ENCODE assay signal across 15 mouse cellular contexts in the genomic region with DNA sequence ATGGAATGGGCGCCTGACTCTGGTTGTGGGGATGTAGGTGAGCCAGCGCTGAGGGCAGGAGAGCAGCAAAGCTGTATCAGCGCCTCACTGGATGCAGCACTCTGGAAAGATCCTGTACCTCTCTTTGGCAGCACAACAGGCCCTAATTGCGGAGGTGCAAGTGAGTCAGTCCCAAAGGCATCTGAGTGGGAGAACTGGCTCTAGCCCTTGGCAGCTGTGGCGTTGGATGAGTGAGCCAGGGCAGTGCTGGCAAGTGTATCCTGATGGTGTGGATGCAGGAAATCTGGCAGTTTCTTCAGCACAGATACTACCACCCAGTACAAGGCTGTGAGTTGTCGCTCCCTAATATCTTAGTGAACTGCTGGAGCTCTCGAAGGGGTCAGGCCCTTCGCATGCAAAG.
A peak's percentile ranks its signal among the peaks of the same experiment; 100 is the strongest.
DNase-seq lines count a peak whose midpoint lies in the region; ATAC-seq and TF ChIP-seq lines count a peak whose summit lies in the region.
"Had no signal": no experiment of that assay in that cellular context is flagged by ENCODE, and none has a peak within 500 bp of the region (broad histone marks: within the 10 kb centered on the region; RNA-seq: fewer than 3 reads in every experiment).

No protein-coding gene starts in this region.

- no peak overlapping the region for H3ac ChIP-seq in myocyte (ENCODE audit: control insufficient read depth, insufficient read length)

- no peaks in the 10 kb centered on the region for H3K79me2 ChIP-seq in myocyte (ENCODE audit: control insufficient read depth, insufficient read depth)

- no peak for TF ChIP-seq POLR2A in myocyte (IDR thresholded peaks at IDR 0.05; ENCODE audit: insufficient read length, low read depth)

- H3K4me3 ChIP-seq in heart, embryonic 10.5 days, result no peak overlapping the region
- no peak overlapping the region for H3K4me3 ChIP-seq in myocyte
- H3K4me3 ChIP-seq: embryonic facial prominence, embryonic 15.5 days; hindbrain, embryonic 12.5 days; left cerebral cortex, adult 2 months; megakaryocyte, embryonic 14.5 days; neural tube, embryonic 12.5 days had no signal

- H3K4me1 ChIP-seq in heart, embryonic 10.5 days, result no peaks in the 10 kb centered on the region
- H3K4me1 ChIP-seq: embryonic facial prominence, embryonic 15.5 days; hindbrain, embryonic 12.5 days; megakaryocyte, embryonic 14.5 days; neural tube, embryonic 12.5 days had no signal

- H3K36me3 ChIP-seq in heart, embryonic 10.5 days, result no peaks in the 10 kb centered on the region
- H3K36me3 ChIP-seq in myocyte (ENCODE audit: control insufficient read depth, insufficient read depth), result no peaks in the 10 kb centered on the region
- H3K36me3 ChIP-seq: embryonic facial prominence, embryonic 15.5 days; hindbrain, embryonic 12.5 days; neural tube, embryonic 12.5 days had no signal

- intact Hi-C loops in heart, postnatal 14 days (cut with DNase I), result no loop called here

- ATAC-seq in activated CD4-positive, CD25-positive, alpha-beta regulatory T cell, adult 4 months, result no peak

- no peaks in the 10 kb centered on the region for H3K9me3 ChIP-seq in heart, embryonic 10.5 days
- H3K9me3 ChIP-seq: embryonic facial prominence, embryonic 15.5 days; hindbrain, embryonic 12.5 days; neural tube, embryonic 12.5 days had no signal

- H3K27me3 ChIP-seq in heart, embryonic 10.5 days (ENCODE audit: insufficient read depth, poor library complexity, severe bottlenecking), result no peaks in the 10 kb centered on the region
- H3K27me3 ChIP-seq in myocyte (ENCODE audit: control insufficient read depth, insufficient read depth, insufficient read length), result no peaks in the 10 kb centered on the region
- H3K27me3 ChIP-seq: embryonic facial prominence, embryonic 15.5 days; hindbrain, embryonic 12.5 days; megakaryocyte, embryonic 14.5 days; neural tube, embryonic 12.5 days had no signal

- H3K27ac ChIP-seq in heart, embryonic 10.5 days, result no peak overlapping the region
- H3K27ac ChIP-seq: embryonic facial prominence, embryonic 15.5 days; hindbrain, embryonic 12.5 days; left cerebral cortex, adult 2 months; liver, embryonic 14.5 days; neural tube, embryonic 12.5 days had no signal

- peak; percentile 23 to 78 for DNase-seq in heart, adult 18-20 months
- no peak for DNase-seq in heart, embryonic 10.5 days (ENCODE audit: low spot score)
- DNase-seq in ovary, adult 18-20 months (ENCODE audit: low spot score), result peak; percentile 1
- no peak for DNase-seq in ovary, postnatal 36 days (ENCODE audit: low spot score)
- DNase-seq in heart, postnatal 14 days, result peak; percentile 1 to 3
- DNase-seq: cerebellum, adult 9-11 months; kidney, adult 8-10 months had no signal

- H3K4me2 ChIP-seq in myocyte (ENCODE audit: low read depth), result no peak overlapping the region
- H3K4me2 ChIP-seq: embryonic facial prominence, embryonic 15.5 days; hindbrain, embryonic 12.5 days; neural tube, embryonic 12.5 days had no signal

- 87% methylated on average over 8 of the region's 8 CpGs for WGBS in heart, embryonic 10.5 days

TF ChIP-seq in myocyte, 11 proteins besides CTCF, POLR2A, EP300 and RAD21:
- peak in 1 of 3 experiments; percentile 48 for TF ChIP-seq MYOG (IDR thresholded peaks at IDR 0.05; ENCODE audit: control insufficient read depth in 1 of 3, insufficient read depth in 1 of 3, insufficient read length in 2 of 3, low read depth in 2 of 3)
- TF ChIP-seq SRF (IDR thresholded peaks at IDR 0.05; ENCODE audit: control insufficient read depth, insufficient read length, low read depth), result peak; percentile 43
- TF ChIP-seq MYOD1 (IDR thresholded peaks at IDR 0.05; ENCODE audit: control insufficient read depth in 1 of 3, insufficient read length in 2 of 3, low read depth in 2 of 3), result peak in 2 of 3 experiments; percentile 63 to 86
- TF ChIP-seq TCF3 (IDR thresholded peaks at IDR 0.05; ENCODE audit: insufficient read length, low read depth), result no peak

Comparison
In these comparisons a context has a peak if more than half of its experiments do, and no peak if none do; other contexts are left out.
1. DNase-seq: peak in heart, adult 18-20 months (2 of 2), ovary, adult 18-20 months (single experiment) and heart, postnatal 14 days (2 of 2); none in heart, embryonic 10.5 days (single experiment) and ovary, postnatal 36 days (single experiment).